Mouse (Mus musculus) olfactory bulb, adult 2 months (tissue): Measurements from ENCODE around the gene H2-T23. TPM values are rescaled to one million over a fixed set of nuclear protein-coding genes. Genes with fewer than 3 reads are reported as not detected.
"Not testable (repeated sequence)": the region's sequence is repeated elsewhere in the genome, so short reads cannot be mapped to it uniquely, and the experiment has no call there.

Source experiments
- H3K27ac ChIP-seq: fragments of 200-500 bp; 2 replicates; pipeline ENCODE4 v1.5.1; 2012; ENCODE audit warnings: low read depth, low read length; ENCODE audit not compliant: insufficient read depth
- H3K4me1 ChIP-seq: fragments of 200-500 bp; 2 replicates; pipeline ENCODE4 v1.6.1; 2012; ENCODE audit warnings: low read length; ENCODE audit not compliant: control insufficient read depth, insufficient read depth
- H3K4me3 ChIP-seq: fragments of 200-500 bp; 2 replicates; pipeline ENCODE4 v1.5.1; 2012; ENCODE audit warnings: mild to moderate bottlenecking, low read depth, low read length, moderate library complexity; ENCODE audit not compliant: insufficient read depth
- CTCF ChIP-seq: fragments of 200-500 bp; IDR thresholded peaks from 2 replicates; pipeline ENCODE4 v1.5.1; 2012; ENCODE audit warnings: low read depth, mild to moderate bottlenecking, low read length, moderate library complexity; ENCODE audit not compliant: insufficient read depth
- POLR2A ChIP-seq: fragments of 200-500 bp; IDR thresholded peaks from 2 replicates; pipeline ENCODE4 v1.6.1; 2012; ENCODE audit warnings: mild to moderate bottlenecking, low read depth, low read length, moderate library complexity; ENCODE audit not compliant: insufficient read depth
- WGBS: fragments of 180-500 bp; shearing (Covaris S2); methylation state at CpG from one replicate; pipeline ENCODE4 v1.1.7; 2018; 5-methylcytosine and 5-hydroxymethylcytosine counted together
- polyA plus RNA-seq: library from polyadenylated mRNA; stranded (reverse); fragments of >200 nt; gene quantifications from 2 replicates; pipeline ENCODE4 v1.2.4, GENCODE M21; 2012; ENCODE audit warnings: low replicate concordance; ENCODE audit not compliant: missing spikeins, insufficient read depth, insufficient read length

The H2-T23 gene
- 151 TPM in 1 of 2 replicates, not detected in the other for polyA plus RNA-seq

GRCm38 (mm10) chr17:36032351-36032875 lies at the start of gene H2-T23:
TSS of gene H2-T23 (minus strand) at chr17:36032855.
- not testable (repeated sequence) for H3K27ac ChIP-seq
- Histone ChIP-seq H3K4me1 (peaks cover 12% of the 10 kb centered on the region), H3K4me3 (peak within 1 kb of the TSS; percentile 58)
- 1% methylated on average over 25 of the region's 25 CpGs for WGBS

GRCm38 (mm10) chr17:36081901-36082300 lies 49.2 kb upstream of the H2-T23 start:
- not testable (repeated sequence) for H3K27ac ChIP-seq, H3K4me3 ChIP-seq
- H3K4me1 ChIP-seq, result peaks cover 11% of the 10 kb centered on the region

- WGBS, result 18% methylated on average over 2 of the region's 2 CpGs
- Histone ChIP-seq H3K27ac (no peak overlapping the region), H3K4me3 (no peak overlapping the region), H3K4me1 (no peaks in the 10 kb centered on the region)
- TF ChIP-seq POLR2A, result no peak
- no peak for TF ChIP-seq CTCF
These were observed 28.2 kb upstream of the H2-T23 start for GRCm38 (mm10) chr17:36060829-36061228.

- not testable (repeated sequence) for H3K4me1 ChIP-seq, H3K4me3 ChIP-seq, H3K27ac ChIP-seq
- WGBS, result 89% methylated on average over 1 of the region's 1 CpGs
These were observed 25.7 kb upstream of the H2-T23 start, which contains the start of gene Gm11127 for GRCm38 (mm10) chr17:36058362-36058761. TSS of gene Gm11127 (minus strand) at chr17:36058371.

GRCm38 (mm10) chr17:36057927-36058326 lies 25.3 kb upstream of the H2-T23 start:
- not testable (repeated sequence) for H3K4me3 ChIP-seq, H3K4me1 ChIP-seq, H3K27ac ChIP-seq
- WGBS, result 90% methylated on average over 24 of the region's 25 CpGs

- WGBS, result 79% methylated on average over 3 of the region's 3 CpGs
These were observed 10.6 kb upstream of the H2-T23 start for GRCm38 (mm10) chr17:36043286-36043685.

GRCm38 (mm10) chr17:36042610-36043169 lies 10.0 kb upstream of the H2-T23 start, which contains the start of the genes H2-T22 and Gm6034:
TSS of gene H2-T22 (minus strand) at chr17:36042747.
TSS of gene Gm6034 (plus strand) at chr17:36042961.
- WGBS, result 0% methylated on average over 12 of the region's 12 CpGs
- peak; percentile 55; the same call in 1 of the 2 replicates for TF ChIP-seq POLR2A
- not testable (repeated sequence) for H3K27ac ChIP-seq, H3K4me1 ChIP-seq
- H3K4me3 ChIP-seq, result peak within 1 kb of the TSS; percentile 56

More at GRCm38 (mm10) chr17:36043286-36043685, 10.6 kb upstream of the H2-T23 start:
- TF ChIP-seq POLR2A (no peak), CTCF (no peak)
- no peak overlapping the region for H3K27ac ChIP-seq
- H3K4me3 ChIP-seq, result peak overlapping the region; percentile 56
- peaks cover 7% of the 10 kb centered on the region; the same call in 1 of the 2 replicates for H3K4me1 ChIP-seq

- WGBS, result 1% methylated on average over 19 of the region's 19 CpGs
- H3K4me3 ChIP-seq, result peak overlapping the region; percentile 52
- not testable (repeated sequence) for H3K4me1 ChIP-seq, H3K27ac ChIP-seq
- TF ChIP-seq POLR2A, result 0 out of 2 replicates have a peak, but pooled peaks have one; percentile 7
These were observed 9.4 kb upstream of the H2-T23 start for GRCm38 (mm10) chr17:36042055-36042454.

- H3K4me1 ChIP-seq, H3K4me3 ChIP-seq, H3K27ac ChIP-seq: not testable (repeated sequence)
- WGBS, result 86% methylated on average over 2 of the region's 2 CpGs
These were observed 7.9 kb upstream of the H2-T23 start for GRCm38 (mm10) chr17:36040604-36041003.

- H3K4me1 ChIP-seq, result peaks cover 13% of the 10 kb centered on the region
- H3K4me3 ChIP-seq, H3K27ac ChIP-seq: not testable (repeated sequence)
- WGBS, result 89% methylated on average over 13 of the region's 13 CpGs
These were observed 3.5 kb upstream of the H2-T23 start for GRCm38 (mm10) chr17:36036126-36036525.

GRCm38 (mm10) chr17:36035010-36035638 lies 2.5 kb upstream of the H2-T23 start:
- not testable (repeated sequence) for H3K4me3 ChIP-seq, H3K27ac ChIP-seq
- peaks cover 12% of the 10 kb centered on the region for H3K4me1 ChIP-seq
- WGBS, result 41% methylated on average over 3 of the region's 3 CpGs

- 75% methylated on average over 3 of the region's 3 CpGs for WGBS
- H3K4me1 ChIP-seq, result peaks cover 12% of the 10 kb centered on the region
- not testable (repeated sequence) for H3K27ac ChIP-seq, H3K4me3 ChIP-seq
These were observed 1.9 kb upstream of the H2-T23 start for GRCm38 (mm10) chr17:36034524-36034923.

- Histone ChIP-seq H3K4me3 (peak overlapping the region; percentile 58), H3K4me1 (peaks cover 12% of the 10 kb centered on the region)
- WGBS, result under 1% methylated on average over 40 of the region's 40 CpGs
- H3K27ac ChIP-seq, result not testable (repeated sequence)
These were observed 898 bp downstream of the H2-T23 start for GRCm38 (mm10) chr17:36031583-36032331.
